Mouse (Mus musculus): ENCODE results near the gene Mid1.
"Not testable (repeated sequence)": the region's sequence is repeated elsewhere in the genome, so short reads cannot be mapped to it uniquely, and the experiment has no call there.

- not testable (repeated sequence) for TF ChIP-seq USF1 (IDR thresholded peaks at IDR 0.05; ENCODE audit: low read depth); CTCF (IDR thresholded peaks at IDR 0.05; ENCODE audit: control insufficient read depth, insufficient read depth, insufficient read length); CEBPB (IDR thresholded peaks at IDR 0.05; ENCODE audit: low read depth); MYOD1 (IDR thresholded peaks at IDR 0.05; ENCODE audit: control insufficient read depth, insufficient read length, low read depth)
Observed at GRCm38 (mm10) chrX:169969765-169970164, 284.8 kb downstream of the Mid1 start.

Measured in C2C12 (cell line).